Mouse (Mus musculus): ENCODE measurements at regions not wholly inside any gene's neighbourhood (a gene's known extent, or its start where the extent isn't known, plus 50 kb on each side); places are given as distances from the start of the nearest gene placed in this dataset.

- Histone ChIP-seq H3K9me3 (replicated peaks; ENCODE audit: control insufficient read depth, insufficient read depth, low read length, poor library complexity, severe bottlenecking) (no peaks in the 10 kb centered on the region), H3K36me3 (ENCODE audit: control insufficient read depth, insufficient read depth, low read length, poor library complexity, severe bottlenecking) (no peaks in the 10 kb centered on the region), H3K4me1 (ENCODE audit: control insufficient read depth, insufficient read depth, low read length) (no peaks in the 10 kb centered on the region), H3K4me3 (ENCODE audit: low read depth, low read length) (no peak overlapping the region), H3K27ac (ENCODE audit: insufficient read depth, low read length) (no peak overlapping the region), H3K27me3 (ENCODE audit: control insufficient read depth, insufficient read depth, low read length, poor library complexity, severe bottlenecking) (no peaks in the 10 kb centered on the region), H3K9ac (ENCODE audit: low read depth, poor library complexity, severe bottlenecking) (no peak overlapping the region)
- no peak for TF ChIP-seq POLR2A (IDR thresholded peaks at IDR 0.05; ENCODE audit: insufficient read depth, low read length)
- no peak for TF ChIP-seq EP300 (IDR thresholded peaks at IDR 0.05; ENCODE audit: insufficient read depth, low read depth, low read length)
- no peak for TF ChIP-seq CTCF (IDR thresholded peaks at IDR 0.05; ENCODE audit: low read depth, low read length)
These were observed 235.3 kb upstream of the Peli2 start for GRCm38 (mm10) chr14:47885326-47885725.

- Histone ChIP-seq H3K36me3 (ENCODE audit: control insufficient read depth, insufficient read depth, low read length, poor library complexity, severe bottlenecking) (no peaks in the 10 kb centered on the region), H3K4me3 (ENCODE audit: low read depth, low read length) (no peak overlapping the region), H3K27ac (ENCODE audit: insufficient read depth, low read length) (no peak overlapping the region), H3K9me3 (replicated peaks; ENCODE audit: control insufficient read depth, insufficient read depth, low read length, poor library complexity, severe bottlenecking) (no peaks in the 10 kb centered on the region), H3K27me3 (ENCODE audit: control insufficient read depth, insufficient read depth, low read length, poor library complexity, severe bottlenecking) (no peaks in the 10 kb centered on the region), H3K4me1 (ENCODE audit: control insufficient read depth, insufficient read depth, low read length) (no peaks in the 10 kb centered on the region), H3K9ac (ENCODE audit: low read depth, poor library complexity, severe bottlenecking) (no peak overlapping the region)
- no peak for TF ChIP-seq CTCF (IDR thresholded peaks at IDR 0.05; ENCODE audit: low read depth, low read length)
These were observed 230.1 kb upstream of the Peli2 start for GRCm38 (mm10) chr14:47890251-47891198.

GRCm38 (mm10) chr14:47896581-47896980 lies 224.0 kb upstream of the Peli2 start:
- Histone ChIP-seq H3K27me3 (ENCODE audit: control insufficient read depth, insufficient read depth, low read length, poor library complexity, severe bottlenecking) (no peaks in the 10 kb centered on the region), H3K4me1 (ENCODE audit: control insufficient read depth, insufficient read depth, low read length) (no peaks in the 10 kb centered on the region), H3K9ac (ENCODE audit: low read depth, poor library complexity, severe bottlenecking) (no peak overlapping the region), H3K27ac (ENCODE audit: insufficient read depth, low read length) (no peak overlapping the region), H3K4me3 (ENCODE audit: low read depth, low read length) (no peak overlapping the region), H3K9me3 (replicated peaks; ENCODE audit: control insufficient read depth, insufficient read depth, low read length, poor library complexity, severe bottlenecking) (no peaks in the 10 kb centered on the region), H3K36me3 (ENCODE audit: control insufficient read depth, insufficient read depth, low read length, poor library complexity, severe bottlenecking) (no peaks in the 10 kb centered on the region)
- TF ChIP-seq EP300 (IDR thresholded peaks at IDR 0.05; ENCODE audit: insufficient read depth, low read depth, low read length) (no peak), CTCF (IDR thresholded peaks at IDR 0.05; ENCODE audit: low read depth, low read length) (no peak), POLR2A (IDR thresholded peaks at IDR 0.05; ENCODE audit: insufficient read depth, low read length) (no peak)

- no peak overlapping the region for H3K9ac ChIP-seq (ENCODE audit: low read depth, poor library complexity, severe bottlenecking)
- H3K4me3 ChIP-seq (ENCODE audit: low read depth, low read length), result no peak overlapping the region
- H3K27ac ChIP-seq (ENCODE audit: insufficient read depth, low read length), result no peak overlapping the region
- no peaks in the 10 kb centered on the region for H3K27me3 ChIP-seq (ENCODE audit: control insufficient read depth, insufficient read depth, low read length, poor library complexity, severe bottlenecking)
- H3K4me1 ChIP-seq (ENCODE audit: control insufficient read depth, insufficient read depth, low read length), result no peaks in the 10 kb centered on the region
- no peaks in the 10 kb centered on the region for H3K36me3 ChIP-seq (ENCODE audit: control insufficient read depth, insufficient read depth, low read length, poor library complexity, severe bottlenecking)
- TF ChIP-seq EP300 (IDR thresholded peaks at IDR 0.05; ENCODE audit: insufficient read depth, low read depth, low read length), result no peak
- no peak for TF ChIP-seq CTCF (IDR thresholded peaks at IDR 0.05; ENCODE audit: low read depth, low read length)
- no peak for TF ChIP-seq POLR2A (IDR thresholded peaks at IDR 0.05; ENCODE audit: insufficient read depth, low read length)
- H3K9me3 ChIP-seq (replicated peaks; ENCODE audit: control insufficient read depth, insufficient read depth, low read length, poor library complexity, severe bottlenecking), result no peaks in the 10 kb centered on the region
These were observed 222.6 kb upstream of the Peli2 start for GRCm38 (mm10) chr14:47897907-47898530.

- Histone ChIP-seq H3K4me1 (ENCODE audit: control insufficient read depth, insufficient read depth, low read length) (no peaks in the 10 kb centered on the region), H3K4me3 (ENCODE audit: low read depth, low read length) (no peak overlapping the region), H3K36me3 (ENCODE audit: control insufficient read depth, insufficient read depth, low read length, poor library complexity, severe bottlenecking) (no peaks in the 10 kb centered on the region), H3K27ac (ENCODE audit: insufficient read depth, low read length) (no peak overlapping the region), H3K9ac (ENCODE audit: low read depth, poor library complexity, severe bottlenecking) (no peak overlapping the region), H3K9me3 (replicated peaks; ENCODE audit: control insufficient read depth, insufficient read depth, low read length, poor library complexity, severe bottlenecking) (no peaks in the 10 kb centered on the region), H3K27me3 (ENCODE audit: control insufficient read depth, insufficient read depth, low read length, poor library complexity, severe bottlenecking) (no peaks in the 10 kb centered on the region)
- TF ChIP-seq CTCF (IDR thresholded peaks at IDR 0.05; ENCODE audit: low read depth, low read length) (no peak), POLR2A (IDR thresholded peaks at IDR 0.05; ENCODE audit: insufficient read depth, low read length) (no peak), EP300 (IDR thresholded peaks at IDR 0.05; ENCODE audit: insufficient read depth, low read depth, low read length) (no peak)
These were observed 222.0 kb upstream of the Peli2 start for GRCm38 (mm10) chr14:47898605-47899004.

- TF ChIP-seq CTCF (IDR thresholded peaks at IDR 0.05; ENCODE audit: low read depth, low read length) (no peak), EP300 (IDR thresholded peaks at IDR 0.05; ENCODE audit: insufficient read depth, low read depth, low read length) (no peak), POLR2A (IDR thresholded peaks at IDR 0.05; ENCODE audit: insufficient read depth, low read length) (no peak)
- H3K4me3 ChIP-seq (ENCODE audit: low read depth, low read length), result no peak overlapping the region
- H3K4me1 ChIP-seq (ENCODE audit: control insufficient read depth, insufficient read depth, low read length), result no peaks in the 10 kb centered on the region
These were observed 215.3 kb upstream of the Peli2 start for GRCm38 (mm10) chr14:47905334-47905733.

More at GRCm38 (mm10) chr14:47905334-47905733, 215.3 kb upstream of the Peli2 start:
- no peaks in the 10 kb centered on the region for H3K9me3 ChIP-seq (replicated peaks; ENCODE audit: control insufficient read depth, insufficient read depth, low read length, poor library complexity, severe bottlenecking)
- no peak overlapping the region for H3K27ac ChIP-seq (ENCODE audit: insufficient read depth, low read length)
- H3K9ac ChIP-seq (ENCODE audit: low read depth, poor library complexity, severe bottlenecking), result no peak overlapping the region
- H3K36me3 ChIP-seq (ENCODE audit: control insufficient read depth, insufficient read depth, low read length, poor library complexity, severe bottlenecking), result no peaks in the 10 kb centered on the region
- H3K27me3 ChIP-seq (ENCODE audit: control insufficient read depth, insufficient read depth, low read length, poor library complexity, severe bottlenecking), result no peaks in the 10 kb centered on the region
